Mouse (Mus musculus) limb, embryonic 11.5 days (tissue): ENCODE results near the gene Gmnc. TPM values are rescaled to one million over a fixed set of nuclear protein-coding genes. Genes with fewer than 3 reads are reported as not detected.

ENCODE experiments used
- ATAC-seq: fragments of 200-750 bp; cut with Nextera tagmentation; 2 replicates; pipeline ENCODE4 v1.8.0; 2017; ENCODE audit warnings: low read depth; ENCODE audit not compliant: insufficient number of reproducible peaks, low FRiP score, low TSS enrichment
- DNase-seq: peaks from one replicate; pipeline ENCODE4 v3.0.0-alpha.2; 2015; ENCODE audit warnings: low spot score
- H3K27ac ChIP-seq: fragments of 300-500 bp; sonication (generic); replicated peaks from 2 replicates; pipeline ENCODE4 v1.5.1; 2014; ENCODE audit warnings: low read depth, mild to moderate bottlenecking, low read length
- H3K27me3 ChIP-seq: fragments of 300-500 bp; sonication (generic); 2 replicates; pipeline ENCODE4 v1.6.1; 2014; ENCODE audit warnings: mild to moderate bottlenecking, low read length, mixed read lengths; ENCODE audit not compliant: control insufficient read depth, insufficient read depth
- H3K36me3 ChIP-seq: fragments of 300-500 bp; sonication (generic); 2 replicates; pipeline ENCODE4 v1.6.1; 2014; ENCODE audit warnings: mild to moderate bottlenecking, low read length, moderate library complexity, mixed read lengths; ENCODE audit not compliant: control insufficient read depth, insufficient read depth
- H3K4me1 ChIP-seq: fragments of 300-500 bp; sonication (generic); 2 replicates; pipeline ENCODE4 v1.6.1; 2014; ENCODE audit warnings: low read length, mixed read lengths; ENCODE audit not compliant: control insufficient read depth, insufficient read depth
- H3K4me2 ChIP-seq: fragments of 300-500 bp; sonication (generic); 2 replicates; pipeline ENCODE4 v1.6.1; 2014; ENCODE audit warnings: low read depth, mild to moderate bottlenecking, moderate library complexity; ENCODE audit not compliant: severe bottlenecking
- H3K4me3 ChIP-seq: fragments of 300-500 bp; sonication (generic); 2 replicates; pipeline ENCODE4 v1.5.1; 2014; ENCODE audit warnings: low read depth, low read length
- H3K9ac ChIP-seq: fragments of 300-500 bp; sonication (generic); 2 replicates; pipeline ENCODE4 v1.6.1; 2014; ENCODE audit warnings: mild to moderate bottlenecking, low read length
- H3K9me3 ChIP-seq: fragments of 300-500 bp; sonication (generic); 2 replicates; pipeline ENCODE4 v1.6.1; 2016; ENCODE audit warnings: low read length; ENCODE audit not compliant: control insufficient read depth
- WGBS: fragments of 180-500 bp; shearing (Covaris S2); extraction: QIAGEN DNeasy Blood & Tissue Kit; methylation state at CpG from one replicate; pipeline ENCODE4 v1.1.7; 2014; 5-methylcytosine and 5-hydroxymethylcytosine counted together
- polyA plus RNA-seq: library from polyadenylated mRNA; unstranded; fragments of >200 nt; fragmentation: Nextera tagmentation; extraction: Ambion mirVana; gene quantifications from 2 replicates; pipeline ENCODE4 v1.2.1, GENCODE M21; 2014

Gmnc gene
- polyA plus RNA-seq, 1 experiment from 2014 or later, result 0.13 TPM

GRCm38 (mm10) chr16:26988188-26988587 is 3.3 kb downstream of the Gmnc start:
- no peak for ATAC-seq
- Histone ChIP-seq H3K4me1 (peaks cover 5% of the 10 kb centered on the region; the same call in 1 of the 2 replicates), H3K36me3 (no peaks in the 10 kb centered on the region), H3K9ac (no peak overlapping the region), H3K4me3 (no peak overlapping the region), H3K9me3 (no peaks in the 10 kb centered on the region), H3K4me2 (no peak overlapping the region), H3K27me3 (no peaks in the 10 kb centered on the region), H3K27ac (no peak overlapping the region)
- WGBS, result 80% methylated on average over 1 of the region's 1 CpGs
- DNase-seq, result no peak

- H3K27ac ChIP-seq, result no peak overlapping the region
- 70% methylated on average over 1 of the region's 1 CpGs for WGBS
- ATAC-seq, result no peak
Measured at GRCm38 (mm10) chr16:26985796-26986195, 5.7 kb downstream of the Gmnc start.

GRCm38 (mm10) chr16:26982112-26982511 is 9.3 kb downstream of the Gmnc start:
- Histone ChIP-seq H3K27ac (no peak overlapping the region), H3K9me3 (no peaks in the 10 kb centered on the region), H3K36me3 (no peaks in the 10 kb centered on the region), H3K4me3 (no peak overlapping the region), H3K4me2 (no peak overlapping the region), H3K9ac (no peak overlapping the region), H3K4me1 (no peaks in the 10 kb centered on the region), H3K27me3 (no peaks in the 10 kb centered on the region)
- 37% methylated on average over 3 of the region's 3 CpGs for WGBS
- ATAC-seq, result no peak
- no peak for DNase-seq

More at GRCm38 (mm10) chr16:26985796-26986195, 5.7 kb downstream of the Gmnc start:
- no peaks in the 10 kb centered on the region for H3K36me3 ChIP-seq
- H3K4me3 ChIP-seq, result no peak overlapping the region
- H3K27me3 ChIP-seq, result no peaks in the 10 kb centered on the region
- no peak overlapping the region for H3K4me2 ChIP-seq
- no peak for DNase-seq
- H3K9me3 ChIP-seq, result no peaks in the 10 kb centered on the region
- H3K4me1 ChIP-seq, result no peaks in the 10 kb centered on the region
- no peak overlapping the region for H3K9ac ChIP-seq

- H3K27me3 ChIP-seq, result 0 out of 2 replicates have a peak, but pooled peaks cover 6% of the 10 kb centered on the region
- peak overlapping the region; percentile 35 for H3K4me3 ChIP-seq
- H3K9ac ChIP-seq, result no peak overlapping the region
- WGBS, result under 1% methylated on average over 28 of the region's 28 CpGs
- H3K4me2 ChIP-seq, result peak overlapping the region; percentile 79
- peak; percentile 40 for DNase-seq
- no peaks in the 10 kb centered on the region for H3K4me1 ChIP-seq
- ATAC-seq, result no peak
- no peak overlapping the region for H3K27ac ChIP-seq
- H3K9me3 ChIP-seq, result no peaks in the 10 kb centered on the region
- no peaks in the 10 kb centered on the region for H3K36me3 ChIP-seq
Measured at GRCm38 (mm10) chr16:26967967-26968366, 23.5 kb downstream of the Gmnc start.

GRCm38 (mm10) chr16:26966830-26967229 is 24.6 kb downstream of the Gmnc start:
- no peak overlapping the region for H3K4me3 ChIP-seq
- H3K4me2 ChIP-seq, result no peak overlapping the region
- H3K27me3 ChIP-seq, result 0 out of 2 replicates have a peak, but pooled peaks cover 6% of the 10 kb centered on the region
- DNase-seq (no peak), ATAC-seq (no peak)
- H3K9ac ChIP-seq, result no peak overlapping the region
- no peaks in the 10 kb centered on the region for H3K36me3 ChIP-seq
- no peaks in the 10 kb centered on the region for H3K9me3 ChIP-seq
- H3K4me1 ChIP-seq, result no peaks in the 10 kb centered on the region
- WGBS, result 87% methylated on average over 2 of the region's 2 CpGs
- H3K27ac ChIP-seq, result no peak overlapping the region

- no peak overlapping the region for H3K4me2 ChIP-seq
- no peak for ATAC-seq
Measured at GRCm38 (mm10) chr16:26961971-26962370, 29.5 kb downstream of the Gmnc start.

GRCm38 (mm10) chr16:26951601-26952000 is 39.9 kb downstream of the Gmnc start:
- H3K4me3 ChIP-seq, result no peak overlapping the region
- no peaks in the 10 kb centered on the region for H3K27me3 ChIP-seq
- H3K27ac ChIP-seq, result no peak overlapping the region
- H3K4me2 ChIP-seq, result no peak overlapping the region
- H3K36me3 ChIP-seq, result no peaks in the 10 kb centered on the region
- ATAC-seq (no peak), DNase-seq (no peak)
- H3K9ac ChIP-seq, result no peak overlapping the region
- H3K9me3 ChIP-seq, result no peaks in the 10 kb centered on the region
- 84% methylated on average over 3 of the region's 3 CpGs for WGBS
- no peaks in the 10 kb centered on the region for H3K4me1 ChIP-seq

More at GRCm38 (mm10) chr16:26961971-26962370, 29.5 kb downstream of the Gmnc start:
- H3K9me3 ChIP-seq, result no peaks in the 10 kb centered on the region
- H3K4me3 ChIP-seq, result no peak overlapping the region
- H3K27ac ChIP-seq, result no peak overlapping the region
- no peak overlapping the region for H3K9ac ChIP-seq
- H3K4me1 ChIP-seq, result no peaks in the 10 kb centered on the region
- DNase-seq, result no peak
- H3K27me3 ChIP-seq, result no peaks in the 10 kb centered on the region
- no peaks in the 10 kb centered on the region for H3K36me3 ChIP-seq

GRCm38 (mm10) chr16:26950209-26950608 is 41.2 kb downstream of the Gmnc start:
- 56% methylated on average over 4 of the region's 4 CpGs for WGBS
- ATAC-seq, result no peak

GRCm38 (mm10) chr16:26903968-26904367 is 87.5 kb downstream of the Gmnc start:
- WGBS, result 88% methylated on average over 1 of the region's 1 CpGs

More at GRCm38 (mm10) chr16:26950209-26950608, 41.2 kb downstream of the Gmnc start:
- no peaks in the 10 kb centered on the region for H3K36me3 ChIP-seq
- H3K4me1 ChIP-seq, result no peaks in the 10 kb centered on the region
- H3K9ac ChIP-seq, result no peak overlapping the region
- H3K27ac ChIP-seq, result no peak overlapping the region
- H3K4me2 ChIP-seq, result no peak overlapping the region
- DNase-seq, result no peak
- H3K9me3 ChIP-seq, result no peaks in the 10 kb centered on the region
- H3K4me3 ChIP-seq, result no peak overlapping the region
- no peaks in the 10 kb centered on the region for H3K27me3 ChIP-seq

More at GRCm38 (mm10) chr16:26903968-26904367, 87.5 kb downstream of the Gmnc start:
- Histone ChIP-seq H3K36me3 (no peaks in the 10 kb centered on the region), H3K4me2 (no peak overlapping the region), H3K4me3 (no peak overlapping the region), H3K4me1 (no peaks in the 10 kb centered on the region), H3K9me3 (no peaks in the 10 kb centered on the region), H3K27me3 (no peaks in the 10 kb centered on the region), H3K27ac (no peak overlapping the region), H3K9ac (no peak overlapping the region)
- ATAC-seq, result no peak
- no peak for DNase-seq
